Mouse (Mus musculus): ENCODE results near the gene Ggt7.
"Not testable (repeated sequence)": the region's sequence is repeated elsewhere in the genome, so short reads cannot be mapped to it uniquely, and the experiment has no call there.

Gene Ggt7

GRCm38 (mm10) chr2:155507721-155508470 is 10.1 kb downstream of the Ggt7 start:
- no peak for DNase-seq (ENCODE audit: low spot score)

- DNase-seq (ENCODE audit: low spot score): no peak
These were observed 12.2 kb downstream of the Ggt7 start for GRCm38 (mm10) chr2:155505811-155506210.

GRCm38 (mm10) chr2:155504440-155505355 is 13.3 kb downstream of the Ggt7 start:
- DNase-seq (ENCODE audit: low spot score): peak; percentile 48

- no peak for DNase-seq (ENCODE audit: low spot score)
These were observed 15.4 kb downstream of the Ggt7 start for GRCm38 (mm10) chr2:155502596-155502995.

- DNase-seq (ENCODE audit: low spot score): no peak
These were observed 27.0 kb downstream of the Ggt7 start for GRCm38 (mm10) chr2:155490998-155491397.

GRCm38 (mm10) chr2:155482021-155482420 is 36.0 kb downstream of the Ggt7 start:
- DNase-seq (ENCODE audit: low spot score): peak; percentile 68

- peak; percentile 38 for DNase-seq (ENCODE audit: low spot score)
These were observed 44.4 kb downstream of the Ggt7 start, which contains the start of gene Ncoa6 for GRCm38 (mm10) chr2:155473570-155474088. TSS of gene Ncoa6 (minus strand) at chr2:155473894.

GRCm38 (mm10) chr2:155472671-155473569 is 45.1 kb downstream of the Ggt7 start:
- DNase-seq (ENCODE audit: low spot score): peak; percentile 51

GRCm38 (mm10) chr2:155466861-155467260 is 51.2 kb downstream of the Ggt7 start:
- DNase-seq (ENCODE audit: low spot score): no peak

- no peak for DNase-seq (ENCODE audit: low spot score)
These were observed 64.4 kb downstream of the Ggt7 start for GRCm38 (mm10) chr2:155453591-155453990.

GRCm38 (mm10) chr2:155451256-155451655 is 66.8 kb downstream of the Ggt7 start:
- no peak for DNase-seq (ENCODE audit: low spot score)

- not testable (repeated sequence) for DNase-seq (ENCODE audit: low spot score)
These were observed 70.1 kb downstream of the Ggt7 start for GRCm38 (mm10) chr2:155447906-155448305.

- no peak for DNase-seq (ENCODE audit: low spot score)
These were observed 74.6 kb downstream of the Ggt7 start for GRCm38 (mm10) chr2:155443446-155443845.

- no peak for DNase-seq (ENCODE audit: low spot score)
These were observed 75.1 kb downstream of the Ggt7 start for GRCm38 (mm10) chr2:155442916-155443315.

All from lung, postnatal 25 days (tissue).